Mouse (Mus musculus): ENCODE data around the gene Lgr5.

GRCm38 (mm10) chr10:115623481-115623880, 35.9 kb upstream of the Lgr5 start:
- TF ChIP-seq CTCF (IDR thresholded peaks at IDR 0.05; ENCODE audit: low read depth, low read length) (no peak), GATA1 (IDR thresholded peaks at IDR 0.05; ENCODE audit: borderline replicate concordance, low read length) (no peak)
